Mouse (Mus musculus): Measurements from ENCODE around the gene Pcgf2.

- TF ChIP-seq GATA1 (IDR thresholded peaks at IDR 0.05; ENCODE audit: low read length) (no peak), TAL1 (IDR thresholded peaks at IDR 0.05; ENCODE audit: low read length) (no peak)
These were observed 56.8 kb downstream of the Pcgf2 start for GRCm38 (mm10) chr11:97643380-97644055.

Measured in erythroblast, embryonic 14.5 days (primary cell).